Mouse (Mus musculus): ENCODE results near the gene Tifa. TPM values are rescaled to one million over a fixed set of nuclear protein-coding genes. Genes with fewer than 3 reads are reported as not detected.

The Tifa gene
- total and polyA plus RNA-seq, 3 experiments: 1.4 to 3.2 (median 2.8) TPM

DNA sequence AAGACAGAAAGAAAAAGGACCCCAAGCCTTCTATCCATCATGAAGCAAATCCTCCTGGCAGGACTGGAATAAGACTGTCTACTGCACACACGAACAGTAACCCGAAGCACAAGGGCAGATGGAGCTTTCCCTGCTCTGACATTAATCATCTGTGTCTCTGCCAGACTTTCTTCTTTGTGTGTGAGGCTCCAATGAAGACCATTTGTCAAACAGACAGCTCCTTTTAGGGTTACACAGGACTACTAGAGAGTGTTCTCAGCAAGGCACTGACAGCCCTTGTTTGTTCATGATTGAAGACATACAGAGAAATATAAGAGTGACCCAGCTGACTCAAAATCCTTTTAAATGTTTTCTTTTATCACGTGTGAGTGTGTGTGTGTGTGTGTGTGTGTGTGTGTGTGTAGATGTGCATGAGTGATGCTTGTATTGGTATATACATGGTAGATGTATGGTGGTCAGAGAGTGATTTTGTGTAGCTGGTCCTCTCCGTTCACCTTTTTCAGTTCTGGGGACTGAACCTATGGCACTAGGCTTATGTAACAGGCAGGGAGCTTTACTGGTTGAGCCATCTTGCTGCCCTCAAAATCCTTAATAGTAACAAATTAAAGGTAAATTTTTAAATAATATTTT lies 84.8 kb downstream of the Tifa start:
- dilution Hi-C loops (cut with MboI; ENCODE audit: extremely low pct_ligation_motif_present, extremely low pct_unique_long_range_greater_than_20kb, low sequenced_read_pairs) (no loop called here), in situ Hi-C loops (cut with MboI; ENCODE audit: low pct_ligation_motif_present, low pct_unique_long_range_greater_than_20kb, low sequenced_read_pairs) (no loop called here)
- no peaks in the 10 kb centered on the region for H3K79me2 ChIP-seq (replicated peaks; ENCODE audit: control insufficient read depth, extremely low read depth, insufficient read depth, poor library complexity, severe bottlenecking)
- H3K36me3 ChIP-seq (replicated peaks in 1 of 2; ENCODE audit: control insufficient read depth in 1 of 2, insufficient read depth in 1 of 2, low read length in 1 of 2): no peaks in the 10 kb centered on the region
- no peak overlapping the region for H3K4me3 ChIP-seq (replicated peaks in 1 of 3; ENCODE audit: low read depth in 2 of 3, low read length in 2 of 3, poor library complexity in 1 of 3)
- H3K27me3 ChIP-seq (replicated peaks): no peaks in the 10 kb centered on the region
- no peak for DNase-seq (ENCODE audit: extremely low read depth)
- H3K27ac ChIP-seq (ENCODE audit: insufficient read depth, low read depth): no peak overlapping the region
- no peak overlapping the region for H3K9ac ChIP-seq (ENCODE audit: insufficient read depth, low read depth)
- no peaks in the 10 kb centered on the region for H3K9me3 ChIP-seq (replicated peaks; ENCODE audit: low read length)
- H3K4me2 ChIP-seq (ENCODE audit: insufficient read depth, low read depth, poor library complexity, severe bottlenecking): no peak overlapping the region
- H3K4me1 ChIP-seq (ENCODE audit: control insufficient read depth in 1 of 2, insufficient read depth in 2 of 2): no peaks in the 10 kb centered on the region
- TF ChIP-seq SIN3A (IDR thresholded peaks at IDR 0.05; ENCODE audit: low read length): no peak
- TF ChIP-seq MAX (IDR thresholded peaks at IDR 0.05; ENCODE audit: low read length): no peak
- TF ChIP-seq ETS1 (conservative IDR thresholded peaks at IDR 0.05; ENCODE audit: low read depth, low read length): no peak
- TF ChIP-seq MEF2A (IDR thresholded peaks at IDR 0.05; ENCODE audit: borderline replicate concordance, low read depth, low read length): no peak
- TF ChIP-seq ZKSCAN1 (IDR thresholded peaks at IDR 0.05; ENCODE audit: borderline replicate concordance, low read depth, low read length): no peak
- TF ChIP-seq NELFE (IDR thresholded peaks at IDR 0.05; ENCODE audit: low read depth, low read length): no peak
- TF ChIP-seq CHD1 (IDR thresholded peaks at IDR 0.05; ENCODE audit: low read depth, low read length): no peak
- no peak for TF ChIP-seq JUN (IDR thresholded peaks at IDR 0.05; ENCODE audit: insufficient read depth, low read depth, low read length)
- no peak for TF ChIP-seq TBP (conservative IDR thresholded peaks at IDR 0.05; ENCODE audit: low read depth, low read length)
- TF ChIP-seq MYC (IDR thresholded peaks at IDR 0.05; ENCODE audit: low read depth, low read length): no peak
- no peak for TF ChIP-seq ZC3H11A (IDR thresholded peaks at IDR 0.05; ENCODE audit: low read depth, low read length)
- no peak for TF ChIP-seq MAZ (IDR thresholded peaks at IDR 0.05; ENCODE audit: low read depth, low read length)
- TF ChIP-seq ZNF384 (IDR thresholded peaks at IDR 0.05; ENCODE audit: low read depth, low read length): no peak
- no peak for TF ChIP-seq RAD21 (IDR thresholded peaks at IDR 0.05; ENCODE audit: low read depth, low read length)
- no peak for TF ChIP-seq TCF12 (IDR thresholded peaks at IDR 0.05; ENCODE audit: low read depth, low read length)

DNA sequence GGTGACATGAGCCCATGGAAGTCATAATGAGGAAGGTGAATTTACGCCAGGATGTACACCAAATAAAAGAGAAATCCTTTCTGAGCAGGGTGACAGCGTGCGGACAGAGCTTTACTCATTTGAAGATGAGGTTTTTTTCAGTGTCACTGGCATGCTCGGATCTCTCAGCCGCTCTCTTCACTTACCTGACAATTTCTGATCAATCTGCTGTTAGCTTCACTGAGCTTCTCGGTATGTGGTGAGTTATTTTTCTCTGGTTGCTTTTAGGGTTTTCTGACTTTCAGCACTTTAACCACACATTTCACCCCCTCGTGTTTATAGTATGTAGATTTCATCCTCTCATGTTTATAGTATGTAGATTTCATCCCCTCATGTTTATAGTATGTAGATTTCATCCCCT lies 85.5 kb downstream of the Tifa start:
- Histone ChIP-seq H3K36me3 (replicated peaks in 1 of 2; ENCODE audit: control insufficient read depth in 1 of 2, insufficient read depth in 1 of 2, low read length in 1 of 2) (no peaks in the 10 kb centered on the region), H3K4me1 (ENCODE audit: control insufficient read depth in 1 of 2, insufficient read depth in 2 of 2) (no peaks in the 10 kb centered on the region), H3K27ac (ENCODE audit: insufficient read depth, low read depth) (no peak overlapping the region), H3K79me2 (replicated peaks; ENCODE audit: control insufficient read depth, extremely low read depth, insufficient read depth, poor library complexity, severe bottlenecking) (no peaks in the 10 kb centered on the region), H3K9ac (ENCODE audit: insufficient read depth, low read depth) (no peak overlapping the region), H3K4me3 (replicated peaks in 1 of 3; ENCODE audit: low read depth in 2 of 3, low read length in 2 of 3, poor library complexity in 1 of 3) (no peak overlapping the region), H3K9me3 (replicated peaks; ENCODE audit: low read length) (no peaks in the 10 kb centered on the region), H3K27me3 (replicated peaks) (no peaks in the 10 kb centered on the region), H3K4me2 (ENCODE audit: insufficient read depth, low read depth, poor library complexity, severe bottlenecking) (no peak overlapping the region)
- TF ChIP-seq ZNF384 (IDR thresholded peaks at IDR 0.05; ENCODE audit: low read depth, low read length) (no peak), SIN3A (IDR thresholded peaks at IDR 0.05; ENCODE audit: low read length) (no peak), ELF1 (IDR thresholded peaks at IDR 0.05; ENCODE audit: low read depth, low read length) (no peak), CHD1 (IDR thresholded peaks at IDR 0.05; ENCODE audit: low read depth, low read length) (no peak), KAT2A (IDR thresholded peaks at IDR 0.05; ENCODE audit: insufficient replicate concordance, low read length) (no peak), MAX (IDR thresholded peaks at IDR 0.05; ENCODE audit: low read length) (no peak)
- dilution Hi-C loops (cut with MboI; ENCODE audit: extremely low pct_ligation_motif_present, extremely low pct_unique_long_range_greater_than_20kb, low sequenced_read_pairs): no loop called here
- in situ Hi-C loops (cut with MboI; ENCODE audit: low pct_ligation_motif_present, low pct_unique_long_range_greater_than_20kb, low sequenced_read_pairs): no loop called here
- DNase-seq (ENCODE audit: extremely low read depth): no peak

Data from CH12.LX (cell line).